Mouse (Mus musculus) urinary bladder, postnatal 14 days (tissue): Measurements from ENCODE around the gene Spocd1.
A peak's percentile ranks its signal among the peaks of the same experiment; 100 is the strongest.

Experiments used
- DNase-seq: peaks from one replicate; pipeline ENCODE4 v3.0.0; 2021; ENCODE audit warnings: low spot score

The Spocd1 gene

DNA sequence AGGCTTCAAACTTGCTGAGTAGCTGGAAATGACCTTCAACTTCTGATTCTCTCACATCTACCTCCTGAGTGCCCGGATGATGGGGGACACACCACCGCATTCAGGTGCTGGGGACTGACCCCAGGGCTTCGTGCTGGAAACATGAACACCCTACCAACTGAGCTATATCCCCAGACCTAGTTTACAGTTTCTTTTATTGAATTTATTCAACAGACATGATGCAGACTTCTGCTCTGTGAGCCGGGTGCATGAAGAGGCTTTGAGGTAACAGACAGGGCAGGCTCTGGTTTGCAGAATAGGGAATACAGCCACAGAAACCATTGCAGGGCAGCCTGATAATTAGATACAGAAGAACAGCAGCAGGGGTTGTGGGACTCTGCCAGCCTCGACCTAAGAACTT, 10.6 kb upstream of the Spocd1 start:
- no peak for DNase-seq

DNA sequence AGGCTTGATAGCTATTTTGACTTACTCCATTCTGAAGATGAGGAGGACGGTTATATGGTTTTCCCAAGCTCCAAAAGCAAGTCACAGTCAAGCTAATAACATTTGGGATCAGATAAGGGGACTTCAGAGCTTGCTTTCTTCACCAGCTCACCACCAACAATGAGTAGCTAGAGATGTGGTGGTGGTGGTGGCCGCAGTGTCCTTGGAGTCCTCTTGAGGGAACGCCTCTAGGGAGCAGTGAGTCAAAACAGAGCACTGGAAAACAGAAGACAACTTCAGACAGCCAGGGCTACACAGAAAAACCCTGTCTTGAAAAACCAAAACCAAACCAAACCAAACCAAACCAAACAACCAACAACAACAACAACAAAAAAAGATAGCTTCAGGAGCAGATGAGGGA, 10.1 kb upstream of the Spocd1 start:
- DNase-seq = no peak

DNA sequence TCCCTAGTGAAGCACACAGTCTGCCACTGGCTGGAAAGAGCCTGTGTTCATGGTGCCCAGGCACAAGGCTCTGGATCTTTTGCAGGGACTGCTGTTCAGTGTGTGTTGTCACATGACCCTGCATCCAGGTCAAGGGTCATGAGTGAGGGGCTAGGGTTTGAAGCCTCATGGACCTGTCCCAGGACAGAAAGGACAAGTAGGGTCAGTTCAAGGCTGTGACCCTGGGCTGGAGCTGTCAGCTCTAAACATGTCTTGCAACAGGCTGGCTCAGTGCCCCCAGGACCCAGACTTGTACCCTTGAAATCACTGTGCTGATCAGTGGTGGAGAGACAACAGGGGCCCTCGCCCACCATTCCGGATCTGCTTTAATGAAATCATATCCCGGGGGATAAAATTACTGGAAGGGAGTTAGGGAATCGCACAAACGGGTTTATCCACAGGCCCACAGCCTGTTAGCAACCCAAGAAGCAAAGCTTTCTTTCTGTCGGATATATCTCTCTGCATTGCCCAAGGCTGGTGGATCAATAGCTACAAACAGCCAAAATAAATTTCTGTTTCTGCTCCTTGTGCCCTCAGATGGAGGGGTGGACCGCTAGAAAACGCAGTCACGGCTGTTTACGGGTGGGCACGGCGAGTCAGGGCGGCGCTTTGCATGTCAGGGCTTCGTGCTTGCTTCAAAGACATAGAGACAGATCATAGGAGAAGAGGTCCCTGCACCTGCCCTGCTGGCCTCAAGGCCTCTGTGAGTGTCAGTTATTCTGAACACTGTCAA, 8.3 kb upstream of the Spocd1 start:
- DNase-seq = no peak

DNA sequence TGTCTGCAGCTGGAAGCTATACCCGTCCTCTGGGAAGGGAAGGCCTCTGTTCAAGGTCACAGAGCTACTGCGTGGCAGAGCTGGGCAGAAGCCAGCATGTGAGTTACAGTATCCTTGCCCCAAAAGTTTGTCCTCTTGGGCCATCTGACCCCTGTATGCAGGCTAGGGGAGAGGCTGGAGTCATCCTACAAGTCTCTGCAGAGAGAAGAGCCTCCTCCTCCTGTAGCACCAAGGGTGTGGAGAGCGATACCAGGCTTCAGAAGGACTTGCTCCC, 7.8 kb upstream of the Spocd1 start:
- no peak for DNase-seq

DNA sequence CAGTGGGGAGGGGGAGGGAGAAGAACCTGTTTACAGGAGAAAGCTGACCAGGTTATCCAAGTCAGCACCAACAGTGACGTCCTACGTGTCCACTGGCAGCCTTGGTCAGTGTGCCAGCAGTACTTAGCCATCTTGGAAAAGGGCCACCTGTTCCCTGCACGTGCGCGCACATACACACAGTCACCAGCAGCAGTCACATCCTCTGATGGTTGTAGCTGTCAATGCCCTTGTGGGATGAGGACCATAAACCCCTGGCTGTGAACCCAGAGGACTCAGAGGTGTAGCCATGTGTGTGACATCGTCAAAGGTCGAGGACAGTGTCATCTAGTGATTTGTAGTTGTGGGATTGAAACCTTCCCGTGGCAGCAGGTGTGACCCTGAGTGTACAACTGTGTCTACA, 4.9 kb upstream of the Spocd1 start:
- no peak for DNase-seq

DNA sequence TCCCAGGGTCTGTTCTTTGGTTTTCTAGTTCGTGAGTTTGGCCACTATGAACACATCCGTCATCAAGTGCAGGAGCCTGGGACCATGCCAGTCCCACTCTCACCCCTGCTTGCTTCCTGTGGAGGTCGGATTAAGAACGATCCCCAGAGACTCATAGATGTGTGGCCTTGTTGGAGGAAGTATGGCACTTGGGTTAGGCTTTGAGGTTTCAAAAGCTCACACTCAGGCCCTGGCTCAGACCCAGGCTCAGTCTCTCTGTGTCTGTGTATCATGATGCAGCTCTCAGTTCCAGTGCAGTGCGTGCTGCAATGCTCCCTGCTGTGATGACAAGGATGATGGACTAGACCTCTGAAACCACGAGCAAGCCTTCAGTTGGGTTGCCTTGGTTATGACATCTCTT, 4.4 kb upstream of the Spocd1 start:
- DNase-seq = no peak

- no peak for DNase-seq
Measured at GRCm38 (mm10) chr4:129926544-129926943, 2.5 kb upstream of the Spocd1 start.

- DNase-seq = no peak
Measured at GRCm38 (mm10) chr4:129927091-129927490, 2.0 kb upstream of the Spocd1 start.

DNA sequence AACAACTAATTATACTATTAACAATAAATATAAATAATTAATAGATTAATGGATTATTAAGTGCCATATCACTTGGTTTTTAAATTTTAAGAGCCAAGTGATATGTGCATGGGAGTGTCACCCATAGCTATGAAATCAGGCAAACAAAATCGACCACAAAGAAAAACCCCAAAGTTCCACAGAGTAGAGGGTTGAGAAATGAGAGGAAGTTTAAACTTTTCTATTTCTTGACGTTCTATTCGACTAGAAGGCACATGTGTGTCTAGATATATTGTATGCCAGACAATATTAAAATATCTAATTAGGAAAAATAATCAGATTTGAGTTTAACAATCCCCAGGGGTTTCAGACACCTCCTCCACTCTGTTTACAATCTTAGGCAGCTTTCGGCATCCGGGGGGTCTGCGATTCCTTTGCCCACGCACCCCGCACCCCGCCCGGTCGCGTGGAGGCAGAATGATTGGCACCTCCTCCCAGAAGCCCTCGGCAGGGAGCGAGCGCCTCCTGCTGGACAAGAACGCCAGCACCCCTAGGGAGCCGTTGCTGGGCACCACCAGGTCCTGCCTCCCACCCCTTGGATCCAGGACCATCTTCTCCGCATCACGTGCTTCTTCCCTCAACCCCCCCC, 811 bp upstream of the Spocd1 start:
- peak; percentile 88 for DNase-seq

- no peak for DNase-seq
Measured at GRCm38 (mm10) chr4:129933696-129934095, 4.6 kb downstream of the Spocd1 start.

- no peak for DNase-seq
Measured at GRCm38 (mm10) chr4:129934177-129934855, 5.3 kb downstream of the Spocd1 start.

GRCm38 (mm10) chr4:129951359-129951821, 22.3 kb downstream of the Spocd1 start:
- peak; percentile 59 for DNase-seq

DNA sequence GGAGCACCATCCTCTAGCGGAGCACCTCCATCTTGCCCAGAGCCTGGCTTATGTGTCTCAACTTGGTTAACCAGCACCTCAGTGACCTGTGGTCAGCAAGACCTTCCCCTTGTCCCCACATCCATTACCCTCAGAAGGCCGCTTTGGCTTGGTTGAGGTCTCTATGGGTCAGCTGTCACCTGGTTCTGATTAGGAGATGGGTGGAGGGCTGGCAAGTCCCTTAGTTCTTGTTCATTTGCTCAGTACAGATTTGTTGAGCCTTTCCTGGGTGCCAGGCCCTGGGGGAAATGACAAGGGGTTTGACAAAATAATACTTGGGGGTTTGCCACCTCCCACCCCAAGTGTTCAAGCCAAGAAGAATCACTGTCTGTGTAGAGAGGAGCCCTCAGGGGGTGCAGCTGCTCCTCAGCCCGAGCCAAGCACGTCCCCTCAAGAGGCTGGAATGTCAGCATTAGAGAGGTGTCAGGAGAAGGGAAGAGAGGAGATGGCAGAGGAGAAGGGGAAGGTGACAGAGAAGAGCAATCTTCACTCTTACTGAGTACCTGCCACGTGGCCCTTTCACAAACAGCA, 23.3 kb downstream of the Spocd1 start:
- no peak for DNase-seq

DNA sequence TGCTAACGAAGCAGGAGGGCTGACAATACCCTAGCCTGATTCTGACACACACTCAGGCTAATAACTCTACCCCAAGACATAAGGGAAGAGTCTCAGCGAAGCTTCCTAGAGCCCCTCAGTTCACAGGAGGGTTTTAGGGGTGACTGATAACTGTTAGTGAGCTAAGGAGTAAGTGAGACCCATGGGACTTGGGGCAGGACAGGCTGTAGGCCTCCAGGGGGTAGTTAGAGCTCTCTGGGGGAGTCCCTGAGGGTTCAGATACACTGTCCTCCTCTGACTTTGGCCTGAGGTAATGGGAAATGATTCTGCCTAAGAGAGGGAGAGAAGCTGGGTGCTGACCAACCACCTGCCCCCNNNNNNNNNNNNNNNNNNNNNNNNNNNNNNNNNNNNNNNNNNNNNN, 25.5 kb downstream of the Spocd1 start:
- no peak for DNase-seq

- DNase-seq = peak; percentile 71
Measured at GRCm38 (mm10) chr4:129960180-129960944, 31.3 kb downstream of the Spocd1 start.

- DNase-seq = no peak
Measured at GRCm38 (mm10) chr4:129965294-129965693, 36.2 kb downstream of the Spocd1 start.

DNA sequence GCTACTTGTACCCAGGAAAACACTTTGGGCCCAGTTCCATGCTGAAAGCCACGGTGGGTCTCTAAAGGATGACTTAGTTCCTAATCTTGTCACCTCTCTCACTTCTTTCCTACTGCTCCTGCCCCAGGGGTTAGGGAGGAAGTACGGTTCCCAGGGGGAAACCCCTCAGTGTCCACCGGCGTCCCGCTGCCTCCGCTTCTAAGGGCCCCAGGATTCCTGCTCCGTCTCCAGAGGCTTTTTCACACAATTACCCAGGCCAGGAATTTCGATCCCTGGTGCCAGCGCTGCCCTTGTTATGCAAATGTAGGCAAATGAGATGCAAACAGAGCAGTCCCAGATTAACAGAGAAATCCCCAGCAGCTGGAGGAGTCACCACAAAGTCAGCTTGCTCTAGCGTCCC, 37.2 kb downstream of the Spocd1 start:
- DNase-seq = no peak

DNA sequence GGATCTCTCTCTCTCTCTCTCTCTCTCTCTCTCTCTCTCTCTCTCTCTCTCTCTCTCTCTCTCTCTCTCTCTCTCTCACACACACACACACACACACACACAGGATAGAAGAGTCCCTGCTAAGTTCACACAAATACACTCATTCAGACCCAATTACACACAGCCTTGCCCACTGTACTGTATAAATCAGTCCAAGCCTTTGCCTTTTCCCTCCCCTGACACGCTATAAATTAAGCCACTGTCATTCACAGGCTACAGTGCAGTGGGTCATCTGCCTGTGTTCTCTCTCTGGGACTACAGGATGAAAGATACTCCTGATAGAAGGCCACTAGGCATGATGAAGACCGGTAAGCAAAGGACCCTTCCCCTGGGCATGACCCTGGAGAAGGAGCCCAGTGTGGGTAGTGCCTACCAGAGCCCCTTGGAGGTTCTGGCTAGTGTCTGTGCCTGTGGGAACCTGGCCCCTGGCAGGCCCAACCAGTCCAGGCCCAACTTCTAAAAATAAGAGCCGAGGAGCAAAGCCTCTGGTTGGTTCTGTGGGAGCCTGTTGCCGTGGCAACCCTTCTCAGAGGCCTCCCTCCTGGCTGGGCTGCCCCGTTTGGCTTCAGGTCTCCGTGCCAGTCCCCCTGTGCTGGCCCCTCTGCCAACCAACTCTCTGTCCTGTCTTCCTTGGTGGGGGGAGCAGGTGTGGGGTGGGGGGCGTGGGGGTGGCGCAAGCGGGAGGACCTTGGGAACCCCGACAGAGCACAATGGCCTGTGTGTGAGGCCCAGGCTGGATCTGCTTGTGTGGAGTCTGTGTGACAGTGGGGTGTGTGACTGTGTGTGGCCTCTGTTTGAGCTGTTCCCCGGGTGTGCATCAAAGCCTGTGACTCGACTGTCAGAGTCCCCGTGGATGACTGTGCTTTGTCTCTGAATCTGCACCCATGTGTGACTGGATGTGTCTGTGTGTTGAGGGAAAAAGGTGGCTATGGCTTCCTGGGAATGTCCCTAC, 38.3 kb downstream of the Spocd1 start:
- no peak for DNase-seq

DNA sequence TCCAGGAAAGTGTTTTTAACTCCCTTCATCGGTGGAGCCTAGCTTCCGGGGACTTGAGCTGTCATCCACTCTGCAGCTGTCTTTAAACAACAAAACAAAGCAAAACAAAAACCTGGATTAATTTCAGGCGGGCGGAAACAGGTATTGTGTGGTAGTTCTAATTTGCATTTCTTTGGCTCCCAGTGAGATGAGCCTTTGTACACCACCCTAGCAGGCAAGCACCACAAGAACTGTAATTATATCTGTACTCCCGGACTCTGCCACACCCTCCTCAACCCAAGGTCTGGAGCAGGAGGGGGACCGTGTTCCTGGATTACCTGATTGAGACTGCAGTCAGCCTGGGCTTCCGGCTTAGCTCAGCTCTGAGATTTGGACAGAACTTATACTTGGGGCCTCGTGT, 41.1 kb downstream of the Spocd1 start:
- no peak for DNase-seq

DNA sequence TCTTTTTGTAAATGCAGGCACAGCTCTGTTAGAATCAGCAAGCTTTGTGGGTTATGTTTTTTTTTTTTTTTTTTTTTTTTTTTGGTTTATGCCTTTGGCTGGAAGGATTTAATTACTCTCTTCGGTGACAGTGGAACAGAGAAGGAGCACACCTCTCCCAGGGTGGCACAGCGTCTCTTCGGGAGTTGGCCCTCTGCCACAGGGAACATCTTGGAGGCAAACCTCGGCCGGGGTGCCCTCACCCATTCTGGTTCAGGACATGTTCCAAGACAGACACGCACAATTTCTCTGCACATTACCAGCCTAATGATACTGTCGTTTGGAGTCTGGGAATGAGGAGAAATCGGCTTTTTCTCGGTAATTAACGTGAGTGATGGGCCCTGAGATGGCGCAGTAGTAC, 41.8 kb downstream of the Spocd1 start:
- no peak for DNase-seq

GRCm38 (mm10) chr4:129971989-129972388, 42.9 kb downstream of the Spocd1 start:
- no peak for DNase-seq
